Mouse (Mus musculus) bone marrow, adult 2 months (tissue): Measurements from ENCODE around the gene Gadl1. TPM values are rescaled to one million over a fixed set of nuclear protein-coding genes. Genes with fewer than 3 reads are reported as not detected.
"Not testable (repeated sequence)": the region's sequence is repeated elsewhere in the genome, so short reads cannot be mapped to it uniquely, and the experiment has no call there.

Experiments used
- H3K27ac ChIP-seq: fragments of 200-500 bp; 2 replicates; pipeline ENCODE4 v1.5.1; 2012; ENCODE audit warnings: low read depth, mild to moderate bottlenecking, control low read depth, inconsistent platforms, low read length; ENCODE audit not compliant: control insufficient read depth, poor library complexity, insufficient read depth
- H3K4me1 ChIP-seq: fragments of 200-500 bp; 2 replicates; pipeline ENCODE4 v1.6.1; 2011; ENCODE audit warnings: low read length; ENCODE audit not compliant: control insufficient read depth, insufficient read depth
- H3K4me3 ChIP-seq: fragments of 200-500 bp; replicated peaks from 2 replicates; pipeline ENCODE3; 2011; ENCODE audit warnings: mild to moderate bottlenecking, low read depth, low read length, control low read depth; ENCODE audit not compliant: control insufficient read depth
- CTCF ChIP-seq: fragments of 200-500 bp; IDR thresholded peaks from 2 replicates; pipeline ENCODE4 v1.5.1; 2011; ENCODE audit warnings: low read length, control low read depth; ENCODE audit not compliant: control insufficient read depth, insufficient read depth
- POLR2A ChIP-seq: fragments of 200-500 bp; IDR thresholded peaks from 2 replicates; pipeline ENCODE4 v1.6.1; 2011; ENCODE audit warnings: low read depth, mild to moderate bottlenecking, control low read depth, low read length, borderline replicate concordance; ENCODE audit not compliant: control insufficient read depth
- WGBS: fragments of 180-500 bp; shearing (Covaris S2); methylation state at CpG from one replicate; pipeline ENCODE4 v1.1.7; 2018; 5-methylcytosine and 5-hydroxymethylcytosine counted together
- polyA plus RNA-seq: library from polyadenylated mRNA; stranded (reverse); fragments of >200 nt; gene quantifications from 2 replicates; pipeline ENCODE4 v1.2.4, GENCODE M21; 2011; ENCODE audit warnings: low replicate concordance; ENCODE audit not compliant: missing spikeins, insufficient read depth, insufficient read length

Gene Gadl1
- polyA plus RNA-seq, 1 experiment, result not detected

DNA sequence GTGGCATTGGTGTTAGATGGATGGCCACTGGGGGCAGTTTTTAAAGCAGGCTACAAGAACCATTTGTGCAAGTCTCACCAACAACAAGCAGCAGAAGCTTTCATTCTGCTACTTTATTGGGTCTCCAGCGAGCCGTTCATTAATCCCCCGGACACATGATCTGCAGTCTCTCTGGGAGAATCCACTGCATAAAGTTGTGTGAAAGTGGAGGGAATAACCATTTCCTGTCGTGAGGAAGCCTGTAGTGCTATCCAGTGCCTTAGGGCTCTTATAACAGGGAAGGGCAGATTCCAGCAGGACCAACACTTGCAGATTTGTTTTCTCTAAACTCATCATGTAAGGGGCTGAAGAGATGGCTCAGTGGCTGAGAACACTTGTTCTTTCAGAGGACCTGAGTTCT lies 104.7 kb downstream of the Gadl1 start:
- 79% methylated on average over 4 of the region's 4 CpGs for WGBS
- TF ChIP-seq POLR2A, result no peak
- no peak for TF ChIP-seq CTCF
- no peak overlapping the region for H3K4me3 ChIP-seq
- no peak overlapping the region for H3K27ac ChIP-seq
- H3K4me1 ChIP-seq, result no peaks in the 10 kb centered on the region

DNA sequence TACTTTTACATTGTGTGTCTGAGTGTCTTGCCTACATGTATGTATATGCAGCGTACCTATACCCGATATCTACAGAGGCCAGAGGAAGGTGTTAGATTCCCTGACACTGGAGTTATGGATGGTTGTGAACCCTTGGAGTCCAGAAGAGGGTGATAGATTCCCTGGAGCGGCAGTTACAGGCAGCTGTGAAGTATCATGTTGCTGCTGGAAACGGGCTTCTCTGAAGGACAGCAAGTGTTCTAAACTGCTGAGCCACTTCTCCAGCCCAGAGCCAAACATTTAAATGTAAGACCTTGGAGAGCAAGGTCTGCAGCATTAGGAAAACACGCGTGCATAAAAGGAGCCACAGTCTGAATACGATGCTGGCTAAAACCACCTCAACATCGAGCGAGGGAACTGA lies 107.0 kb downstream of the Gadl1 start:
- TF ChIP-seq CTCF, result no peak
- TF ChIP-seq POLR2A, result no peak
- H3K4me3 ChIP-seq, result no peak overlapping the region
- WGBS, result 81% methylated on average over 9 of the region's 9 CpGs
- no peak overlapping the region for H3K27ac ChIP-seq
- H3K4me1 ChIP-seq, result no peaks in the 10 kb centered on the region

- TF ChIP-seq CTCF (no peak), POLR2A (no peak)
- 77% methylated on average over 3 of the region's 3 CpGs for WGBS
- no peaks in the 10 kb centered on the region; the same call in 1 of the 2 replicates for H3K4me1 ChIP-seq
- no peak overlapping the region for H3K4me3 ChIP-seq
- no peak overlapping the region for H3K27ac ChIP-seq
These were observed 107.8 kb downstream of the Gadl1 start for GRCm38 (mm10) chr9:116017091-116017490.

DNA sequence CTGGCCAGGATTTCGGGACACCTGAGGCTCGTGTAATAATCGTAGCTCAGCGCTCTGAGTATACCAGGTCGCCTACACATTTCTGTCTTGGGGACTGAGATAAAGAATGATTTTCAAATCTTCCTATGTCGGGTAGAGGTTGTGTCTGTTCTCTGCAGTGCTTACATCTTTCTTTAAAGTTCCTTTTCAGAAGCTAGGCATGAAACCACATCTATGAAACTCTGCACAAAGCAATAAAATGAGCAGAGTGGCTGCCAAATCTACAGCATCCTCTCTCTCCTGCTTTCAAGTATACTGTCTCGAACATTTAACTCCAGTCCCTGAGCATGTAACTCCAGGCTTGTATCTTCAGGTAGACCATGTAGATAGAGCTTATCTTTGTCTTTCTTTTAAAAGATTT lies 109.3 kb downstream of the Gadl1 start:
- H3K27ac ChIP-seq, result no peak overlapping the region
- TF ChIP-seq POLR2A, result no peak
- no peak for TF ChIP-seq CTCF
- 78% methylated on average over 7 of the region's 7 CpGs for WGBS
- no peaks in the 10 kb centered on the region; the same call in 1 of the 2 replicates for H3K4me1 ChIP-seq
- no peak overlapping the region for H3K4me3 ChIP-seq

GRCm38 (mm10) chr9:116025371-116025770 lies 116.1 kb downstream of the Gadl1 start:
- WGBS, result 24% methylated on average over 6 of the region's 6 CpGs
- no peaks in the 10 kb centered on the region; the same call in 1 of the 2 replicates for H3K4me1 ChIP-seq
- H3K4me3 ChIP-seq, result no peak overlapping the region
- H3K27ac ChIP-seq, result no peak overlapping the region
- TF ChIP-seq POLR2A, result no peak
- TF ChIP-seq CTCF, result no peak

GRCm38 (mm10) chr9:116029076-116029475 lies 119.8 kb downstream of the Gadl1 start:
- TF ChIP-seq POLR2A (no peak), CTCF (no peak)
- no peaks in the 10 kb centered on the region for H3K4me1 ChIP-seq
- no peak overlapping the region for H3K27ac ChIP-seq
- 84% methylated on average over 2 of the region's 2 CpGs for WGBS
- H3K4me3 ChIP-seq, result no peak overlapping the region

GRCm38 (mm10) chr9:116032711-116033110 lies 123.5 kb downstream of the Gadl1 start:
- no peaks in the 10 kb centered on the region for H3K4me1 ChIP-seq
- WGBS, result 89% methylated on average over 5 of the region's 5 CpGs
- H3K27ac ChIP-seq, result no peak overlapping the region
- no peak overlapping the region for H3K4me3 ChIP-seq
- TF ChIP-seq POLR2A (no peak), CTCF (no peak)

DNA sequence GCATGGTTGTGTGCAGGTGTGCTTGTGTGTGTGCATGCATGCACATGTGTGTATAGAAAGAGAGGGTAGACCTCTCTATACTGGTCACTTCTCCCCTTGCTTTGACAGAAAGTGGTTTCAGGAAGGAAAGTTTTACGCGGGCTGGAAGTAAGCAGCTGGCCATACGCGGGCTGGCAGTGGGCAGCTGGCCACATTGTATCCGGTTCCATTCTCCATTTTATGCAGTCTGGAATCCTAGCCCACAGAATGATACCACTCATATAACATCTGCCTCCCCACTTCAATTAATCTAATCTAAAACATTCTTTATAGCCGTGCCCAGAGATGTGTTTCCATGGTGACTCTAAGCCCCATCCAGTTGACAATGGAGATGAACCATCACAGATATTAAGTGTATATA lies 129.0 kb downstream of the Gadl1 start:
- Histone ChIP-seq H3K4me1 (no peaks in the 10 kb centered on the region), H3K4me3 (no peak overlapping the region), H3K27ac (no peak overlapping the region)
- TF ChIP-seq POLR2A, result no peak
- no peak for TF ChIP-seq CTCF
- 83% methylated on average over 6 of the region's 6 CpGs for WGBS

GRCm38 (mm10) chr9:116039981-116040380 lies 130.7 kb downstream of the Gadl1 start:
- no peak for TF ChIP-seq CTCF
- TF ChIP-seq POLR2A, result no peak
- no peak overlapping the region for H3K4me3 ChIP-seq
- H3K27ac ChIP-seq, result no peak overlapping the region
- WGBS, result 77% methylated on average over 4 of the region's 4 CpGs
- no peaks in the 10 kb centered on the region for H3K4me1 ChIP-seq

- not testable (repeated sequence) for H3K4me3 ChIP-seq, H3K27ac ChIP-seq
- WGBS, result 91% methylated on average over 14 of the region's 14 CpGs
These were observed 131.6 kb downstream of the Gadl1 start for GRCm38 (mm10) chr9:116040852-116041251.

More at GRCm38 (mm10) chr9:116040852-116041251, 131.6 kb downstream of the Gadl1 start:
- not testable (repeated sequence) for H3K4me1 ChIP-seq
